Mouse (Mus musculus): ENCODE data around the gene Uck2.

The Uck2 gene

DNA sequence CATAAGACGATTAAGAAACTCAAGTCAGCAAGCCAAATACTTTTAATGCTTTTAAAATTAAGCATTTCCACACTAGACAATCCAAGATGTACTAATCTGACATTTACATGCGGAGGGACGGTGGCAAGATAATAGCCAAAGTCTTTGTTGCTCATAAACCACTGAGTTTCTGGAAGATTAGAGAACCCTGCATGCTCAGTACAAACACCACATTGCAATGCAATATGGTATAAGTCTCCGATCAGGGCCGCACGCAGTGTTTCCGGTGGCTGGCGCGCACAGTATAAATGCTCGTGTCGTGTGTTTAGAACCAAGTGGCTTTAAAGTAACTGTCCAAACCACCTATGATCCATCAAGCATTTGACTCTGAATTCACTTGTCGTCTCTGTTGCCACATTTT, 31.5 kb downstream of the Uck2 start:
- no peak for DNase-seq (ENCODE audit: low spot score)

DNA sequence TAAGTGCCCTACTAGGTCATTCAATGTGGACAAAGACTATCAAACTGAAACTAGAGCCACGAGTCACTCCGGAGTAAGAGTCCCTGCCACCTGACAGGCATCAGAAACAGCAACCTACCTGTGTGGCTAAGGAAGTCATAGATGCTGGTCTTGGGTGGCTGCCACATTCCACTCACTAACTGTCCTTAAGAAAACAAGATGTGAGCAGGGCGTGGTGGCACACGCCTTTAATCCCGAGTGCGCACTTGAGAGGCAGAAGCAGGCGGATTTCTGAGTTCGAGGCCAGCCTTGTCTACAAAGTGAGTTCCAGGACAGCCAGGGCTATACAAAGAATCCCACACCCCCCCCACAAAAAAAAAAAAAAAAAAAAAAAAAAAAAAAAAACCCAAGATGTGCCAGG, 35.2 kb downstream of the Uck2 start:
- no peak for DNase-seq (ENCODE audit: low spot score)

DNA sequence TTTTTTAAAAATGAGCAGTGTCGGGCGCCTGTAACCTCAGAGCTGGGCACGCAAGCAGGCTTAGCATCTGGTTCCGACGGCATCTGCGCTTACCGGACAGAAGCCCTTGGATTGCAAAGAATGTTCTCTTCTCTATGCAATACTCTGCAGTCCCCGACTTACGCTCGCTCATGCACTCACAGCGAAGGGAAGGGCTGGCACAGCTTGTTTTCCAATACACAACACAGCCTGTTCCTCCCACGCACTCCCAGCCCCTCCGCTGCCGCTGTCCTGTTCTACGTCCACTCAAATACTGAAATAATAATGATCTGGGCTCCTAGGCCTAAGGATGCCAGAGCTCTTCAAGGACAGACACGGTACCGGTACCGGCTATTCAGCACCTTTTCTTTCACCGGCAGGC, 35.9 kb downstream of the Uck2 start:
- DNase-seq (ENCODE audit: low spot score) = no peak

DNA sequence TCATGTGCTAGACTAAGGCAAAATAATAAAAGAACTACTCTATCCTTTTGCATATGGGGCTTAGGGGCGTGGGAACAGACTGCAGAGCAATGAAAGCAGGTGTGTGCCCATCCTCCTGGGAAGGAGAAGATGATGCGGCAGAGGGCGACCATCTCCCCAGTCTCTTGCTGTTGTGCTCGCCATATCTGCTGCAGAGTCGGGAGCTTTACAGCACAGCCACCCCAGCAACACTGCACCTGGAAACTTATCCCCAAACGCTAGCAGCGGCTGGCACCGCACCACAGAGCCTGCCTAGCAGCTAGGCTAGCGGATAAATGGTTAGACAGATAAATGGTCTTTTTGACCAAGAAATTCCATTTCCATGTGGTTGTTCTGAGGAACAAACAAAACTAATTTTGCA, 37.2 kb downstream of the Uck2 start:
- no peak for DNase-seq (ENCODE audit: low spot score)

DNA sequence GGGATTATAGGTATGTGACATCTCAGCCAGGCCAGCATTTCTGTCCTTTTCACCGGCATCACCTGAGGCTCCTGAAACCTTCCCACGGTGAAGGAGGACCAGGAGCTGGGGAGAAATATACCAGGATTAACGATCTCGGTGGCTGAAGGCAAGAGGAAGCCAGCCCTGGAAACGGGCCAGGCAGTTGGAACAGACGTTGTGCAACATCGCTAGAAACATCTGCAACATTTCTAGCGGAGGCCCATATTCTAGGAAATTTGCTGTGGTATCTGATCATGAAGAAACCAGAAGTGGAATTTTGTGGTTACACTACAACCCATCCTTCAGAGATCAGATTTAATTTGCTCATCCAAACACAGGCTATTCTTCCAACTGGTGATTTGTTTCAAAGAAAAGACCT, 38.1 kb downstream of the Uck2 start:
- DNase-seq (ENCODE audit: low spot score) = peak; percentile 33

DNA sequence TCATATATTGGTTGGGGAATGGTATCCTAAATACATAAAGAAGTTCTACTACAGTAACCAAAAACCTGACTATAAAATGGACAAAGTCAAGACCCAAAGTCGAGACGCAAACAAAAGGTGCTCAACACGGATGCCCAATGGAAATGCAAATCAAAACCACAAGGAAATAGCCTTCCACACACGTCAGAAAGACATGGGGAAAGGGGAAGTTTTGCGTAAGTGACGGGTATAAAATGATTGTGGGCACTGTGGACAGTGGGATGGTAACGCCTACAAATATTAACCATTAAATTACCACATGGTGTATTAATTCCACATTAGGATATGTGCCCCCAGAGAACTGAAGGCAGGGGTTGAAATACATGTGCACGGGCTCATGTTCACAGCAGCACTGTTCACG, 38.8 kb downstream of the Uck2 start:
- no peak for DNase-seq (ENCODE audit: low spot score)

DNA sequence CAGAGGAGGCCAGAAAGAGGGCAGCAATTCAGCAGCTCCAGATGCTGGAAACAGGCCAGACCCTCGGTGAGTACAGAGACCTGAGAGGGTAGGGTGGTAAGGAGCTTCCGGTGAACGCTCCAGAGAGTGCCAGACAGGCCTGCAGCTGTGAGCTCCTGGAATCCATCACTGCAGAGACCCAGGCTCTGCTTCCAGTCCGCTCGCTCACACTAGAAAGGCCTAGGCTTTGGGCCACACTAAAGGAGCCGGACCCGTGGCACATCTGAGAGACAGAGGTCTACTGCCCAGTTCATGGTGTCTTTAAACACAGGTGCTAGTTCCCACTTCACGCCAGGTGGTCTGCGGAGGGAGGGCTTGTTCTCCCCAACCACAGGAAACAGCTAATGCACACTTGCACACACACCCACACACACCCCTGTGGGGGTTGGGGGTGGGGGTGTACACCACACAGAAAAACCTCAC, 39.9 kb downstream of the Uck2 start:
- DNase-seq (ENCODE audit: low spot score) = no peak

DNA sequence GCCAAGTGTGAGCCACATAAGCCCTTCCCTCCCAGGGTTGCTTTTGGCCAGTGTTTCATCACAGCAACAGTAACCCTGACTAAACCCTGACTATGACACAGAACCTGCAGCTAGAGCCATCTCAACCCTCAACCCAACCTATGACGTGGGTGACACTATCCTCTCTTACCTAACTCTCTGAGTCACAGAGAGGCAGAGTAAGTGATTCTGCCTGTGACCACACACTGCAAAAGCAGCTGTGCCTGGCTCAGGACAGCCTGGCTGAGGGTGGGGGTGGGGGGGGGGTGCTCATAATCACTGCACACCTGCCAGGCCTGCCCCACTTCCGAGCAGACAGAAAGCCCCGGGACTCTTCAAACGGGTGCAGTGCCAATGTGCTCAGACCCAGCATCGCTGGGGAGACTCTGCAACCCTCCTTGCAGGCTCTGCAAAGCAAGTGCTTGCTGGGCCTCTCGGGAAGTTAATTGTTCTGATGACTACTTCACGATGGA, 42.9 kb downstream of the Uck2 start:
- DNase-seq (ENCODE audit: low spot score) = no peak

DNA sequence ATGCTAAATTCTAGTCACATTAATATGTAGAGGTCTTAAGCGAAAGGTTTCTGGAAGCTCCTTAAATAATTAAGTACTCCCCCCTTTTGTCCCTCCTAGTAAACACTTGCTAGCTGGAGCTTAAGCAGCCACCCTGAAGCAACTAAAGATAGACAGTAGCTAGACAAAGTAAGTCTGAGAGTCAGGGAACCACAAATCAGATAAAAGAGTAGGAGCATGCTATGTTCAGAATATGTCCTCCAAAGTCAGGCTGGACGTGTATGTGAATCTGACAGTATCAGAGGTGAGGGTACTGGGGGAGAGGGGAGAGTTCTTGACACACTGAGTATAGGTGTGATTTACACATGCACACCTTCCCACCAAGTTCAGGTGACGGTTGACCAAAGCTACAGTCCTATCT, 43.6 kb downstream of the Uck2 start:
- DNase-seq (ENCODE audit: low spot score) = no peak

DNA sequence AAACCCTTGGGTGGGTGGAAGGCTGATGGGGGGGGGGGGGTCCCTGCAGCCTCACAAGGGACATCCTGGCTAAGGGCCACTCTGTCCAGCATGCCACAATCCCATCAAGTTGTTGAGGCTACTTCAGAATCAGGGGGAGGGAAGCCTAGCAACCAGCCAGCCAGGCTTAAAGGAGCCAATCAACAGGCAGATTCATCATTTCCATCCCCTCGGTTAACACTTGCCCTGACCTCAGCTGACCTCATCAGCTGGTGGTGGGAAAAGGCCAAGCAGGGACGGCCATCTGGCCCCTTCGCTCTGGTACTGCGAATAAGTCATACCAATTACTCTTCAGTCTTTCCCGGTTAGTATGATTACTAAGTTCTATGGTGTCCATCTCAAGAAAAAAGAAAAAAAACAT, 44.8 kb downstream of the Uck2 start:
- DNase-seq (ENCODE audit: low spot score) = no peak

DNA sequence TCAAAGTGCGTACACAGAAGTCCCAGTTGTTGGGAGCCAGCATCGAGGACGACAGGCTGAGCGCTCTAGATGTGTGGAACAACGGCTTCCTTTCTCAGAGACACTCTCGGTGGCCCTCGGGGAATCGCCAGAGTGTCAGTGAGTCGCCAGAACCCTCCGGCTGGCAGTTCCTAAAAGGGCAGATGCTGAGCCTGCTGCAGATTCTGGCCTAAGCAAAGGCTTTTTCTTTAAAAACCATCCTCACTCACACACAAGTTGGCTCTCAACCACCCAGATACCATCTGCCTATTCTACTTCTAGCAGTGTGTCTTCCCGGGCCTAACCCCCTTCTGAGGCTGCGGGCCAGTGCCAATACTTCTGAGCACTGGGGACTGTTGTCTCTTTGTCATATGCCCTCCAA, 45.2 kb downstream of the Uck2 start:
- no peak for DNase-seq (ENCODE audit: low spot score)

DNA sequence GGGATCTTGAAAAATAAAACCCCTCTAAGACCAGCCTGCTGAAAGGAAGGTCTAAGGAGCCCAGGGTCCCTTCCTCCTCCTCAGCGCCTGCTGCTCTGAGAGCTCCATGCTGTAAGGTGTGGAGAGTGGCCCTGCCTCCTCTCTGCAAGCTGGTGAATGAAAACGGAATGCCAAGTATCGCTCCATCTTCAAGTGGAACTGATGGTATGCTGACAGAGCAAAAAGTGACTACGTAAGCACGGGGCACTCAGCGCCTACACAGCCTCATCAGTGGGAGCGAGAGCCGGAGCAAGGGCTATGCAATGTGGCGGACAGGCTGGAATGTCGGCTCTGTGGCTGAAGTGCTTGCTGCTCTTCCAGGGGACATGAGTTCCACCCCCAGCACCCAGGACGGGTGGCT, 47.3 kb downstream of the Uck2 start:
- DNase-seq (ENCODE audit: low spot score) = no peak

DNA sequence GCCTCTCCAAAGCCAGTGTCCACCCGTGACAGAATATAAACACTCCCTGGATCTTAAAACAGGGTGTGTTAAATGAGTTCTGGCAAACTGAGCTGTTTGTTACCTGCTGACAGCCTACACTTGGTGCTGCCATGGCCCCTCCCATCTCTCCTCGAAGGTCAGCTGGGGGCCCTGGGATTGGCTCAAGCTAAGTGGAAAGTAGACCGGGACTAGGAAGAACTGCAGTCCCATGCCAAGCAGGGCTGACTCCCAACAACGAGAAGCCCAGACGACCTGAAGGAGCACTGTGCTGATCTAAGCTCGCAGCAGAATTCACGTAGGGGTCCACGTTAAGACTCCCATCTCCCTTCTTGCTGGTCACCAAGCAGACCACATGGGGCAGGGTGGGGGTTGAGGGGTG, 48.3 kb downstream of the Uck2 start:
- DNase-seq (ENCODE audit: low spot score) = no peak

DNA sequence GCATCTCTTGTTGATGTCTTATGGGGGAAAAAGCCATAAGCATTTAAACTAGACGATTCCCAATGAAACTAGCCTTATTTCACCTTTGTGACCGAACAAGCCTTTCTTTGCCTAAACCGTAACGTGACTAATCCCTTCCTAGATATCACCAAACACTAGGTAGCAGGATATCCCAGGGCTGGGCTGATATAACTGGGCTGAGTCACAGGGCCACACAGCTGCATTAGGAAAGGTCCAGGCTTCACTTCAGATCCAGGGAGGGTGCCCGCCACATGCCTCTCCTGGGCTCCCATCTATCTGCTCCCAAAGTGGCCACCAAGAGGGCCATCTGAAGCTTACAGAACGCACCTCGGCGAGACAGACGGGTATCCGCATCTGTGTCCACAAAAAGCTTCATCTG, 50.8 kb downstream of the Uck2 start:
- DNase-seq (ENCODE audit: low spot score) = no peak

DNA sequence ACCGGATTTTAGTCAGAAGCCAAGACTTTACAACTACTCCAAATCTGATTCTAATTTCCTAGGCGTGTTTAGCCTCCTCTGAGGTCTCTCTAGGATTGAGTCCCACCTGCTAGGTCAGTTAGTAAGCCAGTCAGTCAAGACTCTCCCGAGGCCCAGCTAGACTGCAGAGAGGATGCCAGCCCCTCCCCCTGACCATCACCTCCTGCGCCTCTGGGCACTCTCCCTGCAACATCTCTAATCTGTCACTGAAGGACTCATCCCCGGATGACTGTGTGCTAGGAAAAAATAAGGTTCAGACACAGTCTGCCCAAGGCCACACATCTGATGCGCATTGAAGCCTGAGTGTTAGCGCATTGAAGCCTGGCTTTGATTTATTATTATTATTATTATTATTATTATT, 52.2 kb downstream of the Uck2 start:
- no peak for DNase-seq (ENCODE audit: low spot score)

DNA sequence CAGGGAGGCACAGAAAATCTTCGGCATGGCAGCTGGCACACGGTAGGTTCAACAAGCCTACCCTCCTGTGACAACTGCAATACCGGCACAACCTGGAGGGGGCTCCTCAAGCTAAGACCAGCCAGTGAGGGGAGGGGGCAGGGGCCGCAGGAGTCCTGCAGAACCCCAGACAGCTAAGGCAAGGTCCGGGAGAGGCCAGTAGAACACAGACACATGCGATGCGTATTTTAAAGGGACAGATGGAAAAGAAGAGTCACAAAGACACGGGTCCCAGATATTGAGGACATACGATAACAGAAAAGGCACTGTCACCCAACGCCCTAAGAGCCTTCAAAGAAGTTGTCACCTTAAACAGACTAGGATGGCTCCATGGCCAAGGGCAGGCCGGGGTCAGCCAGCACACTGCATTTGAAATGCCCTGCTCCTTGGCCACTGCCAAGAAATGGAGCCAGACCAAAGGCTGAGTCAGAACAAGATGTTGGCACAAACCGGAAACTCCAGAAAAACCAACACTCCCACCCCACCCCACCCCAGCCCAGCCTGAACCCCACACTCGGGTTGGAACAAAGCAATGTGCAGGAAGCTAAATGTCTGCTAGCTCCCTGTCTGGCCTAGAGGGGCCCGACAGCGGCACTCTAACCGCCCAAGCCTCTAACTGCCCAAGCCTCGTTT, 53.4 kb downstream of the Uck2 start:
- no peak for DNase-seq (ENCODE audit: low spot score)

DNA sequence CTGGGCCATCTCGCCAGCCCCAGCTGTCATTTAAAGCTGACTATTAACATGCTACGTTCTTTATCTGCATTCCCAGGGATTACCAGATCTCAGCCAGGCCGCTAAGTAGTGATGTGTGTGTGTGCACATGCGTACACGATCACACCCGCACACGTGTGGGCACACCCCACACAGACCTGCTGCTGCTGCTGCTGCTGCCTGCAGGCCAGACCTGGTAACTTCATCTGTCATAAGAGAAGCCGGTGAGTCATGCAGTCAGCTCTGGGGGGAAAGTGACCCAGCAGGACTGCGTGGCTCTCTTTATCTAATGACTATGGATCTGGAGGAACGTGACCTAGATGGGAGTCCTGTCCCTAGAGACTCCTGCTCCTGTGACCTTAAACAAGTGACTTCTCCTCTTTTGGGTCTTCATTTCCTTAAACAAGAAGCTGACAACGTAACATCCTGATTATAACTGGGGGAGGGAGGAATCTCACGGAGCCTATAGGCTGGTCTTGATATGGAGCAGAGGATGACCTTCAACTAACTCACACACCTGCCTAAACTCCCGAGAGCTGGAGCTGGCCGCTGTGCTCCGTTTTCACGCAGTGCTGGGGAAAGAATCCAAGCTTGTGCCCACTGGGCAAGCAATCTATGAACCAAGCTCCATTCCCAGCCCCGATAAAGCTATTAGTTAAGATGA, 54.0 kb downstream of the Uck2 start:
- no peak for DNase-seq (ENCODE audit: low spot score)

DNA sequence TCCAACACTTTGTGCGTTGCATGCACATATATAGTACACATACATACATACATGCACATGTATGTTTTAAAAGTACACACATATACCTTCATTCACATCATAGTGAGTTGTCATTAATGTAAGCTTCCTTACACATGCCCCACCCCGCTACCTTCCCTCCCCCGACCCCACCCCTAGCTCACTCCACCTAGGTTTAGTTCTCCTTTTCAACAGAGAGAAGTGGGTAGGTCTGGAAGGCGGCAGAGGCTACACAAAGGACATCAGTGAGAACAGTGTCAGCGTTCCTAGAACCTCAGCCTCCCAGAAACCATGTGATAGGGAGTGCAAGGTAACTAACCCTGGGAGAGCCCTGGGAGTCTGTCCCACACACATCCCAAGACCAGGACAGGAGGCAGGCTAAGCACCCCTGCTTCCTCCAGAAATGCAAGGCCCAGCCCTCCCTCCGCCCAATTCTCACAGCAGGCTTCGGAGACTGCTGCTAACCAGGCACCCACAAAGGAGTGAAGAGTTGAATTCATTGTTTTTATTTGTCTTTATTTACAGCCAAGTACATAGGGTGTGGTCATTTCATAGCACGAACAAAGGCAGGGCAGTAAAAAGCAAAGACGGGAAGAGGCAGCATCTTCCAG, 62.6 kb downstream of the Uck2 start:
- DNase-seq (ENCODE audit: low spot score) = no peak

DNA sequence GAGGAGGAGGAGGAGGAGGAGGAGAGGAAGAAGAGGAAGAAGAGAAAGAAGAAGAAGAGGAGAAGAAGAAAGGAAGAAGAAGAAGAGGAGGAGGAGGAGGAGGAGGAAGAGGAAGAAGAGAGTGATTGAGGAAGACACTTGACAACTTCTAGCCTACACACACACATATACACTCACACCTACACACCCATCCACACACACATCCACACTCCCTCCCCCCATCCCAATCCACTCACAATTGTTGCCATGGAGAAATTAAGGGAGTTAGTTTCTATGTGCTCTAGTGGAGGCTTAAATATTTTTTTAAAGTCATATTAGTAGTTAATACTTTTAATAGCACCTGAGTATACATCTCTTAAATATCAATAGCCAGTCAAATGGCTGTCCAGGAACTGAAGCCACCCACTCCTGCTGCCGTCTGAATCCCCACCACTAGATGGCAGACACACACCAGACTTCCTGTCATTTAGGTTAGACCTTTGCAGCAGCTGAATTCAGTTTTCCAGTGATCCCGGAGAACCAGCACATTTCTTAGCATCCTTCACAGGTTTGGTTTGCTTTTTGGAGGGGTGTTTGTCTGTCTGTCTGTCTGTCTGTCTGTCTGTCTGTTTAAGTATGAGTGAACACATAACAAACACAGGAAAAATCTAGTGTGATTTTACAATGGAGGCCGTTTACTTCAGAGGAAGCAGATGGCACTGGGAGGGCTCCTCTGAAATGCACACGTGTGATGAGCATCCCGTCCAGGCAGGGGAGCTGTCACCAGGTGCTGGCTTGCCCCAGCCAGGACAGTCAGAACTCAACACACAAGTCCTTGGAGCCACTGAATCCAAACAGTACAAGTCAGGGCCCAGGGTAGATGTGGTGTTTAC, 64.6 kb downstream of the Uck2 start:
- DNase-seq (ENCODE audit: low spot score) = peak; percentile 38

DNA sequence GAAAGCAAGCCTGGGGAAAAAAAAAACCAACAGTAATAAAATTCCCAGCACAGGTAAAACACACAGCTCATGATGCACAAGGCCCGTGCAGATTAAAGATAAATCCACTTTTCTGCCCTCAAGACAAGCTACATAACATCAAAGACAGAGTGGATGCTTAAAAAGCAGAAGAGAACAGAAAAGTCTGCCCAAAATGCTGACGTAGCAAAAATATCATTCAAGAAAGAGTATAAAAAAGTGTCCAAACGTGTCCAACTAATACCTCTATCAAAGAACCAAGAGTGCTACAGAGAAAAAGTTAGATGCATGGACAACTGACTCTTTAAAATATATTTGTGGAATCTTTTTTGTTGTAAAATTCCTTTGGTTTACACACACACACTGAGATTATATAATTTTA, 69.7 kb downstream of the Uck2 start:
- DNase-seq (ENCODE audit: low spot score) = no peak

DNA sequence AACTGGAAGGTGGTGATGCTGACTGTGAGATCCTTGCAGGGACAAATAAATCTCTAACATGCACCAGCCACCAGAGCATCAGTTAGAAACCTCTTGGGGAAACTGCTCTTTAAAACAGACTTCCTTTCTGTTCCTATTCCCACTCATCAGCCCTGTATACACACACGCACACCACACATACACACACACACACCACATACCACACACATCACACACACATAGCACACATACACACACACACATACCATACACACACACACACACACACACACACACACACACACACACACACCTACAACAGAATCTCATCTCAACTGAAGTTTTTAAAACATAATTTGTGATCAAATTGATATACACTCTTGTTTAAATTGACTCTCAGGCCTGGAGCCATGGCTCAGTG, 72.4 kb downstream of the Uck2 start:
- no peak for DNase-seq (ENCODE audit: low spot score)

DNA sequence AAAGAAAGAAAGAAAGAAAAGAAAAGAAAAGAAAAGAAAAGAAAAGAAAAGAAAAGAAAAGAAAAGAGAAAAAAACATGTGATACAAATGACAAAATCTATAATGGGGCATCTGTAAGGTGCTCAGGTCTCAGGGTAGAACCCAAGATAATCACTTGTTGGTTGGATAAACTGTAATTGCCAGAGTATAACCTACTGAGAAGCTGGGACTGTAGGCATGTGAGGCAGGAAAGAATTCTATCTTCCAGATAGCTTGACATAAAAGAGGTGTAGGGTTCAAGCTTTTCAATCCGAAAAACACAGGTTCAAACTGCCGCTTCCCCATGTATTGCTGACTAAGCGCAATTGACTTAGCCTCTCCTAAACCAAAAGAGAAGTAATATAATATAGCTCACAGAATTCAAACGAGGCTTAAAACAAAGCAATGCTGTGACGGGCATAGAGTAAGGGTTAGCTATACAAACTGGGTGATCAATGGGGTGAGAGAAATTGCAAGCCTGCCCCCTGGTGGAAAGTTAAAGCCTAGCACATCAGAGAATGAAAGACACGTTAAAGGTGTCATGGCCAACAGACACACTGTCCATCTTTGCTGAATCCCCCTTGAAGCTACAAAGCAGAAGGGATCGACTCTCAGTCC, 73.0 kb downstream of the Uck2 start:
- DNase-seq (ENCODE audit: low spot score) = peak; percentile 17

Data from ovary, postnatal 10 days (tissue).